In genomic region chr10:44448165-44448564, GRCm38 (mm10) we compare ENCODE assay signal across 9 mouse cellular contexts.
DNase-seq lines count a peak whose midpoint lies in the region; ATAC-seq and TF ChIP-seq lines count a peak whose summit lies in the region.
"Had no signal": no experiment of that assay in that cellular context is flagged by ENCODE, and none has a peak within 500 bp of the region (broad histone marks: within the 10 kb centered on the region; RNA-seq: fewer than 3 reads in every experiment).

No protein-coding gene starts in this region.

- peak overlapping the region; percentile 36 for H3K4me2 ChIP-seq in heart, embryonic 14.5 days (ENCODE audit: low read length)
- H3K4me2 ChIP-seq in stomach, embryonic 16.5 days (ENCODE audit: low read depth, low read length), result peak overlapping the region; percentile 41
- H3K4me2 ChIP-seq in hindbrain, embryonic 11.5 days (replicated peaks; ENCODE audit: low read depth, low read length), result no peak overlapping the region
- H3K4me2 ChIP-seq: embryonic facial prominence, embryonic 12.5 days had no signal

- H3K4me1 ChIP-seq in heart, adult 2 months (ENCODE audit: control insufficient read depth, insufficient read depth, low read length), result peaks cover 2% of the 10 kb centered on the region
- H3K4me1 ChIP-seq in heart, embryonic 14.5 days (ENCODE audit: control insufficient read depth in 2 of 2, insufficient read depth in 2 of 2, low read length in 2 of 2), result peaks cover 4 to 6% of the 10 kb centered on the region in 2 experiments
- H3K4me1 ChIP-seq in lung, adult 2 months (ENCODE audit: control insufficient read depth, insufficient read depth, low read length), result peaks cover 12% of the 10 kb centered on the region
- H3K4me1 ChIP-seq in stomach, embryonic 16.5 days (ENCODE audit: control insufficient read depth, insufficient read depth, low read length), result peaks cover 7% of the 10 kb centered on the region; the same call in 1 of the 2 replicates
- H3K4me1 ChIP-seq in hindbrain, embryonic 11.5 days (replicated peaks; ENCODE audit: control insufficient read depth, insufficient read depth, low read length), result no peaks in the 10 kb centered on the region

- no peaks in the 10 kb centered on the region for H3K9me3 ChIP-seq in heart, embryonic 14.5 days (ENCODE audit: control insufficient read depth, low read length)
- no peaks in the 10 kb centered on the region for H3K9me3 ChIP-seq in stomach, embryonic 16.5 days (replicated peaks; ENCODE audit: control insufficient read depth, low read length)
- no peaks in the 10 kb centered on the region for H3K9me3 ChIP-seq in hindbrain, embryonic 11.5 days (ENCODE audit: control insufficient read depth, low read length)
- H3K9me3 ChIP-seq: embryonic facial prominence, embryonic 12.5 days had no signal

- H3K9ac ChIP-seq in heart, adult 2 months (ENCODE audit: low read depth, low read length), result peak overlapping the region; percentile 52
- H3K9ac ChIP-seq in heart, embryonic 14.5 days (ENCODE audit: low read length), result no peak overlapping the region
- H3K9ac ChIP-seq in stomach, embryonic 16.5 days (ENCODE audit: low read length), result peak overlapping the region; percentile 34
- H3K9ac ChIP-seq in hindbrain, embryonic 11.5 days (ENCODE audit: low read depth, low read length), result no peak overlapping the region
- H3K9ac ChIP-seq: embryonic facial prominence, embryonic 12.5 days had no signal

- H3K27ac ChIP-seq in heart, adult 2 months, result peak overlapping the region; percentile 73
- H3K27ac ChIP-seq in heart, embryonic 14.5 days (replicated peaks in 1 of 2; ENCODE audit: control insufficient read depth in 1 of 2, insufficient read depth in 1 of 2, low read depth in 2 of 2, low read length in 2 of 2), result no peak overlapping the region
- peak overlapping the region; percentile 90 for H3K27ac ChIP-seq in stomach, embryonic 16.5 days (ENCODE audit: low read length)
- H3K27ac ChIP-seq in hindbrain, embryonic 11.5 days (ENCODE audit: low read depth, low read length), result no peak overlapping the region
- H3K27ac ChIP-seq: embryonic facial prominence, embryonic 12.5 days had no signal

- WGBS in heart, adult 2 months, result 20% methylated on average over 12 of the region's 12 CpGs
- WGBS in heart, embryonic 14.5 days, result 28% methylated on average over 12 of the region's 12 CpGs
- WGBS in lung, adult 2 months, result 6% methylated on average over 12 of the region's 12 CpGs
- 12% methylated on average over 12 of the region's 12 CpGs for WGBS in stomach, embryonic 16.5 days
- 74% methylated on average over 12 of the region's 12 CpGs for WGBS in hindbrain, embryonic 11.5 days

- DNase-seq in heart, adult 2 months, result peak; percentile 33 to 41
- no peak for DNase-seq in heart, postnatal 14 days
- DNase-seq in lung, adult 2 months, result no peak
- no peak for DNase-seq in hindbrain, embryonic 11.5 days (ENCODE audit: low spot score)
- DNase-seq in cerebellum, adult 9-11 months, result no peak
- no peak for DNase-seq in urinary bladder, postnatal 4 days (ENCODE audit: low spot score in 2 of 2)

- H3K27me3 ChIP-seq in heart, adult 2 months (ENCODE audit: control insufficient read depth, insufficient read depth, low read length), result no peaks in the 10 kb centered on the region
- 0 out of 2 replicates have a peak, but pooled peaks cover 2% of the 10 kb centered on the region for H3K27me3 ChIP-seq in heart, embryonic 14.5 days (ENCODE audit: control insufficient read depth, insufficient read depth, low read length)
- H3K27me3 ChIP-seq in stomach, embryonic 16.5 days (ENCODE audit: control insufficient read depth, insufficient read depth, low read length), result no peaks in the 10 kb centered on the region
- no peaks in the 10 kb centered on the region for H3K27me3 ChIP-seq in hindbrain, embryonic 11.5 days (ENCODE audit: control insufficient read depth, insufficient read depth, low read length)
- H3K27me3 ChIP-seq: embryonic facial prominence, embryonic 12.5 days had no signal

- TF ChIP-seq CTCF in heart, adult 2 months (IDR thresholded peaks at IDR 0.05), result no peak
- no peak for TF ChIP-seq CTCF in lung, adult 2 months (IDR thresholded peaks at IDR 0.05; ENCODE audit: insufficient read depth, low read length)

- TF ChIP-seq EP300 in heart, adult 2 months (IDR thresholded peaks at IDR 0.05; ENCODE audit: insufficient read depth, low read depth, low read length), result 0 out of 2 replicates have a peak, but pooled peaks have one; percentile 8

- H3K79me2 ChIP-seq in heart, adult 2 months (replicated peaks; ENCODE audit: control insufficient read depth, insufficient read depth, low read length), result no peaks in the 10 kb centered on the region

- peaks cover 9% of the 10 kb centered on the region for H3K36me3 ChIP-seq in heart, adult 2 months (ENCODE audit: control insufficient read depth, insufficient read depth, low read length)
- no peaks in the 10 kb centered on the region for H3K36me3 ChIP-seq in heart, embryonic 14.5 days (ENCODE audit: control insufficient read depth, insufficient read depth, low read length)
- H3K36me3 ChIP-seq in stomach, embryonic 16.5 days (ENCODE audit: control insufficient read depth, insufficient read depth, low read length), result no peaks in the 10 kb centered on the region
- no peaks in the 10 kb centered on the region for H3K36me3 ChIP-seq in hindbrain, embryonic 11.5 days (ENCODE audit: control insufficient read depth, insufficient read depth, low read length)
- H3K36me3 ChIP-seq: embryonic facial prominence, embryonic 12.5 days had no signal

- no peak for ATAC-seq in heart, embryonic 14.5 days (ENCODE audit: insufficient number of reproducible peaks, insufficient read depth, low FRiP score, low read depth)
- ATAC-seq in stomach, embryonic 16.5 days (ENCODE audit: insufficient read depth, low FRiP score), result peak; percentile 34; the same call in 1 of the 2 replicates
- no peak for ATAC-seq in hindbrain, embryonic 11.5 days (ENCODE audit: low FRiP score)

- no peak for TF ChIP-seq POLR2A in heart, adult 2 months (IDR thresholded peaks at IDR 0.05; ENCODE audit: insufficient read depth, low read depth, low read length)
- no peak for TF ChIP-seq POLR2A in lung, adult 2 months (IDR thresholded peaks at IDR 0.05; ENCODE audit: borderline replicate concordance, extremely low read depth, low read depth, low read length)

- peak overlapping the region; percentile 38 for H3K4me3 ChIP-seq in heart, adult 2 months
- no peak overlapping the region for H3K4me3 ChIP-seq in heart, embryonic 14.5 days (ENCODE audit: control insufficient read depth in 1 of 2, insufficient read depth in 1 of 2, low read depth in 1 of 2, low read length in 2 of 2)
- H3K4me3 ChIP-seq in lung, adult 2 months (replicated peaks; ENCODE audit: extremely low read depth, low read depth, low read length), result peak overlapping the region; percentile 20
- H3K4me3 ChIP-seq in stomach, embryonic 16.5 days (replicated peaks; ENCODE audit: low read length), result peak overlapping the region; percentile 18
- no peak overlapping the region for H3K4me3 ChIP-seq in hindbrain, embryonic 11.5 days (ENCODE audit: low read depth, low read length)
- H3K4me3 ChIP-seq: embryonic facial prominence, embryonic 12.5 days had no signal

- intact Hi-C loops in heart, adult 2 months (cut with DNase I), result loop anchor here (5.0 kb wide), 1 partner anchor 66 kb away; no protein-coding TSS in a partner anchor
- intact Hi-C loops in heart, postnatal 14 days (cut with DNase I), result loop anchor here (5.0 kb wide), 1 partner anchor 66 kb away; no protein-coding TSS in a partner anchor

Comparison
In these comparisons a context has a peak if more than half of its experiments do, and no peak if none do; other contexts are left out.
1. DNase-seq: peak in heart, adult 2 months (2 of 2); none in heart, postnatal 14 days (0 of 2), lung, adult 2 months (single experiment), hindbrain, embryonic 11.5 days (single experiment), cerebellum, adult 9-11 months (single experiment) and urinary bladder, postnatal 4 days (0 of 2).
2. H3K27ac ChIP-seq: peak in heart, adult 2 months (single experiment) and stomach, embryonic 16.5 days (single experiment); none in heart, embryonic 14.5 days (0 of 2) and hindbrain, embryonic 11.5 days (single experiment).
3. H3K4me3 ChIP-seq: peak in heart, adult 2 months (single experiment), lung, adult 2 months (single experiment) and stomach, embryonic 16.5 days (single experiment); none in heart, embryonic 14.5 days (0 of 2) and hindbrain, embryonic 11.5 days (single experiment).
4. H3K9ac ChIP-seq: peak in heart, adult 2 months (single experiment) and stomach, embryonic 16.5 days (single experiment); none in heart, embryonic 14.5 days (single experiment) and hindbrain, embryonic 11.5 days (single experiment).